Mouse (Mus musculus): Measurements from ENCODE around the gene Npsr1. TPM values are rescaled to one million over a fixed set of nuclear protein-coding genes. Genes with fewer than 3 reads are reported as not detected.

The Npsr1 gene
- polyA plus RNA-seq, 1 experiment from 2014 or later: not detected

- H3K4me3 ChIP-seq (ENCODE audit: low read length): no peak overlapping the region
- no peak overlapping the region for H3K27ac ChIP-seq (ENCODE audit: low read length)
- H3K36me3 ChIP-seq (ENCODE audit: control insufficient read depth, insufficient read depth): no peaks in the 10 kb centered on the region
- H3K4me1 ChIP-seq (ENCODE audit: control insufficient read depth, insufficient read depth, low read length): no peaks in the 10 kb centered on the region
- no peak for ATAC-seq (replicated peaks; ENCODE audit: extremely low read depth, insufficient read depth, low FRiP score)
- H3K9ac ChIP-seq (ENCODE audit: low read length): no peak overlapping the region
- no peaks in the 10 kb centered on the region for H3K9me3 ChIP-seq (replicated peaks; ENCODE audit: control insufficient read depth, low read length)
- no peak overlapping the region for H3K4me2 ChIP-seq (ENCODE audit: low read depth, low read length)
- no peaks in the 10 kb centered on the region for H3K27me3 ChIP-seq (ENCODE audit: control insufficient read depth, insufficient read depth, low read length)
Measured at GRCm38 (mm10) chr9:24136354-24136753, 38.6 kb downstream of the Npsr1 start.

GRCm38 (mm10) chr9:24144341-24144740, 46.5 kb downstream of the Npsr1 start:
- ATAC-seq (replicated peaks; ENCODE audit: extremely low read depth, insufficient read depth, low FRiP score): no peak
- H3K36me3 ChIP-seq (ENCODE audit: control insufficient read depth, insufficient read depth): no peaks in the 10 kb centered on the region
- H3K4me1 ChIP-seq (ENCODE audit: control insufficient read depth, insufficient read depth, low read length): no peaks in the 10 kb centered on the region
- H3K27ac ChIP-seq (ENCODE audit: low read length): no peak overlapping the region
- no peak overlapping the region for H3K4me3 ChIP-seq (ENCODE audit: low read length)
- H3K9me3 ChIP-seq (replicated peaks; ENCODE audit: control insufficient read depth, low read length): no peaks in the 10 kb centered on the region
- WGBS: 84% methylated on average over 2 of the region's 2 CpGs
- H3K4me2 ChIP-seq (ENCODE audit: low read depth, low read length): no peak overlapping the region
- no peaks in the 10 kb centered on the region for H3K27me3 ChIP-seq (ENCODE audit: control insufficient read depth, insufficient read depth, low read length)
- H3K9ac ChIP-seq (ENCODE audit: low read length): no peak overlapping the region

GRCm38 (mm10) chr9:24157208-24157607, 59.4 kb downstream of the Npsr1 start:
- Histone ChIP-seq H3K27me3 (ENCODE audit: control insufficient read depth, insufficient read depth, low read length) (no peaks in the 10 kb centered on the region), H3K27ac (ENCODE audit: low read length) (no peak overlapping the region), H3K4me2 (ENCODE audit: low read depth, low read length) (no peak overlapping the region), H3K4me1 (ENCODE audit: control insufficient read depth, insufficient read depth, low read length) (no peaks in the 10 kb centered on the region), H3K4me3 (ENCODE audit: low read length) (no peak overlapping the region), H3K9me3 (replicated peaks; ENCODE audit: control insufficient read depth, low read length) (no peaks in the 10 kb centered on the region), H3K36me3 (ENCODE audit: control insufficient read depth, insufficient read depth) (no peaks in the 10 kb centered on the region), H3K9ac (ENCODE audit: low read length) (no peak overlapping the region)
- ATAC-seq (replicated peaks; ENCODE audit: extremely low read depth, insufficient read depth, low FRiP score): no peak
- WGBS: 48% methylated on average over 1 of the region's 1 CpGs

GRCm38 (mm10) chr9:24160409-24160808, 62.6 kb downstream of the Npsr1 start:
- H3K4me1 ChIP-seq (ENCODE audit: control insufficient read depth, insufficient read depth, low read length): no peaks in the 10 kb centered on the region
- H3K9me3 ChIP-seq (replicated peaks; ENCODE audit: control insufficient read depth, low read length): no peaks in the 10 kb centered on the region
- no peak overlapping the region for H3K4me2 ChIP-seq (ENCODE audit: low read depth, low read length)
- WGBS: 33% methylated on average over 1 of the region's 1 CpGs
- H3K4me3 ChIP-seq (ENCODE audit: low read length): no peak overlapping the region
- H3K9ac ChIP-seq (ENCODE audit: low read length): no peak overlapping the region
- no peaks in the 10 kb centered on the region for H3K36me3 ChIP-seq (ENCODE audit: control insufficient read depth, insufficient read depth)
- H3K27me3 ChIP-seq (ENCODE audit: control insufficient read depth, insufficient read depth, low read length): no peaks in the 10 kb centered on the region
- no peak for ATAC-seq (replicated peaks; ENCODE audit: extremely low read depth, insufficient read depth, low FRiP score)
- no peak overlapping the region for H3K27ac ChIP-seq (ENCODE audit: low read length)

GRCm38 (mm10) chr9:24168501-24168900, 70.7 kb downstream of the Npsr1 start:
- Histone ChIP-seq H3K9ac (ENCODE audit: low read length) (no peak overlapping the region), H3K36me3 (ENCODE audit: control insufficient read depth, insufficient read depth) (no peaks in the 10 kb centered on the region), H3K4me3 (ENCODE audit: low read length) (no peak overlapping the region), H3K27me3 (ENCODE audit: control insufficient read depth, insufficient read depth, low read length) (no peaks in the 10 kb centered on the region), H3K27ac (ENCODE audit: low read length) (no peak overlapping the region), H3K9me3 (replicated peaks; ENCODE audit: control insufficient read depth, low read length) (no peaks in the 10 kb centered on the region), H3K4me1 (ENCODE audit: control insufficient read depth, insufficient read depth, low read length) (no peaks in the 10 kb centered on the region), H3K4me2 (ENCODE audit: low read depth, low read length) (no peak overlapping the region)
- no peak for ATAC-seq (replicated peaks; ENCODE audit: extremely low read depth, insufficient read depth, low FRiP score)
- 67% methylated on average over 1 of the region's 1 CpGs for WGBS

GRCm38 (mm10) chr9:24170728-24171127, 72.9 kb downstream of the Npsr1 start:
- Histone ChIP-seq H3K4me3 (ENCODE audit: low read length) (no peak overlapping the region), H3K27ac (ENCODE audit: low read length) (no peak overlapping the region), H3K36me3 (ENCODE audit: control insufficient read depth, insufficient read depth) (no peaks in the 10 kb centered on the region), H3K27me3 (ENCODE audit: control insufficient read depth, insufficient read depth, low read length) (no peaks in the 10 kb centered on the region), H3K4me1 (ENCODE audit: control insufficient read depth, insufficient read depth, low read length) (no peaks in the 10 kb centered on the region), H3K9me3 (replicated peaks; ENCODE audit: control insufficient read depth, low read length) (no peaks in the 10 kb centered on the region), H3K9ac (ENCODE audit: low read length) (no peak overlapping the region), H3K4me2 (ENCODE audit: low read depth, low read length) (no peak overlapping the region)
- ATAC-seq (replicated peaks; ENCODE audit: extremely low read depth, insufficient read depth, low FRiP score): no peak
- WGBS: 89% methylated on average over 1 of the region's 1 CpGs

- no peaks in the 10 kb centered on the region for H3K9me3 ChIP-seq (replicated peaks; ENCODE audit: control insufficient read depth, low read length)
- H3K27me3 ChIP-seq (ENCODE audit: control insufficient read depth, insufficient read depth, low read length): no peaks in the 10 kb centered on the region
- no peaks in the 10 kb centered on the region for H3K36me3 ChIP-seq (ENCODE audit: control insufficient read depth, insufficient read depth)
- no peak overlapping the region for H3K4me2 ChIP-seq (ENCODE audit: low read depth, low read length)
- ATAC-seq (replicated peaks; ENCODE audit: extremely low read depth, insufficient read depth, low FRiP score): no peak
- no peak overlapping the region for H3K4me3 ChIP-seq (ENCODE audit: low read length)
- WGBS: 87% methylated on average over 2 of the region's 2 CpGs
- H3K27ac ChIP-seq (ENCODE audit: low read length): no peak overlapping the region
- 0 out of 2 replicates have a peak, but pooled peaks cover 3% of the 10 kb centered on the region for H3K4me1 ChIP-seq (ENCODE audit: control insufficient read depth, insufficient read depth, low read length)
- no peak overlapping the region for H3K9ac ChIP-seq (ENCODE audit: low read length)
Measured at GRCm38 (mm10) chr9:24178744-24179143, 80.9 kb downstream of the Npsr1 start.

GRCm38 (mm10) chr9:24180926-24181325, 83.1 kb downstream of the Npsr1 start:
- ATAC-seq (replicated peaks; ENCODE audit: extremely low read depth, insufficient read depth, low FRiP score): peak; percentile 85
- Histone ChIP-seq H3K27ac (ENCODE audit: low read length) (peak overlapping the region; percentile 40; the same call in 1 of the 2 replicates), H3K4me3 (ENCODE audit: low read length) (no peak overlapping the region), H3K36me3 (ENCODE audit: control insufficient read depth, insufficient read depth) (no peaks in the 10 kb centered on the region), H3K4me2 (ENCODE audit: low read depth, low read length) (peak overlapping the region; percentile 7; the same call in 1 of the 2 replicates), H3K9ac (ENCODE audit: low read length) (no peak overlapping the region), H3K27me3 (ENCODE audit: control insufficient read depth, insufficient read depth, low read length) (no peaks in the 10 kb centered on the region), H3K4me1 (ENCODE audit: control insufficient read depth, insufficient read depth, low read length) (0 out of 2 replicates have a peak, but pooled peaks cover 3% of the 10 kb centered on the region), H3K9me3 (replicated peaks; ENCODE audit: control insufficient read depth, low read length) (no peaks in the 10 kb centered on the region)
- WGBS: 30% methylated on average over 7 of the region's 7 CpGs

- H3K27ac ChIP-seq (ENCODE audit: low read length): no peak overlapping the region
- 86% methylated on average over 5 of the region's 5 CpGs for WGBS
- ATAC-seq (replicated peaks; ENCODE audit: extremely low read depth, insufficient read depth, low FRiP score): no peak
Measured at GRCm38 (mm10) chr9:24186289-24186688, 88.5 kb downstream of the Npsr1 start.

More at GRCm38 (mm10) chr9:24186289-24186688, 88.5 kb downstream of the Npsr1 start:
- no peak overlapping the region for H3K9ac ChIP-seq (ENCODE audit: low read length)
- H3K27me3 ChIP-seq (ENCODE audit: control insufficient read depth, insufficient read depth, low read length): no peaks in the 10 kb centered on the region
- peaks cover 9% of the 10 kb centered on the region for H3K4me1 ChIP-seq (ENCODE audit: control insufficient read depth, insufficient read depth, low read length)
- no peaks in the 10 kb centered on the region for H3K36me3 ChIP-seq (ENCODE audit: control insufficient read depth, insufficient read depth)
- H3K9me3 ChIP-seq (replicated peaks; ENCODE audit: control insufficient read depth, low read length): no peaks in the 10 kb centered on the region
- no peak overlapping the region for H3K4me2 ChIP-seq (ENCODE audit: low read depth, low read length)
- H3K4me3 ChIP-seq (ENCODE audit: low read length): no peak overlapping the region

All from heart, embryonic 16.5 days (tissue).